Mouse (Mus musculus): ENCODE results near the gene Mfsd5. TPM values are rescaled to one million over a fixed set of nuclear protein-coding genes. Genes with fewer than 3 reads are reported as not detected.

The Mfsd5 gene
- 10 to 100 TPM; 33.9 to 37.3 TPM for total RNA-seq (2021)

GRCm38 (mm10) chr15:102279092-102279782, at the start of gene Mfsd5:
Gene Mfsd5 (plus strand): TSS chr15:102279454.
- DNase-seq = peak; percentile 82 to 85

DNA sequence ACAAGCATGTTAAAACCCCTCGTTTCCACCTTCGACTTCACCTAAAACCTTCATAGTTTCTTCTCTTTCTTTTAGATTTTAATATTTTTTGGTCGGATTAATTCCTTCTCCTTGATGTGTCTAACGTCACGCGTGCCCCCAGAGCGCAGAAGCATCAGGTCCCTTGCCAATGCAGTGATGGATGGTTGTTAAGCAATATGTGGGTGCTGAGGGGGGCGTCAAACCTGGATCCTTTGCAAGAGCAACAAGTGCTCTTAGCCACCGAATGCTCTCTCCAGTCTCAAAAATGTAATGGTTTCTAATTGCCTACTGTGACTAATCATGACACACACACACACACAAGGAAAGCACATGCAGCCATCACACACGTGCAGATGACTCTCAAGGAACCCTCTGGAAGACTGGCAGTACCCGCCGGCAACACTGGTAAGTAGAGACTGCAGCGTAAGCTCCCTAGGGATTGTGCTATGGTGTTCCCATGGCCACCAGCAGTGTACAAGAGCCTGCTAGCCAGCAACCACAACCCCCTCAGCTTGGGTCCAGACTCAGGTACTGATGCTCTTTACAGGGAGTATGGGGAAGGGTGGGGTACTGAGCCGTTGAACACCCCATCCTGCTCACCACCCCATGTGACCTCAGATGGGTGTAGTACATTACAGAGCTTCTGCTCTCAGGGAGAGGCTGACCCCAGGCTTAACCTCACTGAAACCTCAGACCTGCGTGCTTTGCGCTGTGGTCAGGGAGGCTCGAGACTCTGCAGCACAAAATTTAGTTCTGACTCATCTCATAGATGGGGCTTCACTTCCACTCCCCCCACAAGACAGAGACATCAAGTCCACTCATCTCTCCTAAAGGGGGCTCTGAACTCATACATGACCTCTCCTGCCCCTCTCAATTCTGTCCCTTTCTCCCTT, 48.6 kb upstream of the Mfsd5 start:
- DNase-seq = no peak

DNA sequence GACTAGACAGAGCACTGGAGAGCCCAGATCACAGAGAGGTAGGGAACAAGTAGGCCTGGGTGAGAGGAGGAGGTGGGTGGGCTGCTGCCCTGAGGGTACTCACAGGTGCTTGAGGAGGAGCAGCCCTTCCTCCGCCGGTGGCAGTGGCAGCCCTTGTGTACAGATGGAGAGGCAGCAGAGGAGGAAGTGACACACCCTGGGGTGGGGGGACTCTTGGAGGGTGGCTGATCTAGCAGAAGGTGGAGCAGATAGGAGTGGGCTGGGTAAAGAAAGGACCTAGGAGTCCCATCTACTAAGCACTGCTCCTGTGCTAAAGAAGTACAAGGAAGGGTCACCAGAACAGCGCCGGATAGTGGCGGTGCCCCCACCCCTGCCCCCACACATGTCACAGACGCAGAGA, 47.5 kb upstream of the Mfsd5 start, which contains the start of gene Itgb7:
Gene Itgb7 (minus strand): TSS at position 197 of the 400 bp plus-strand sequence.
- DNase-seq = no peak

DNA sequence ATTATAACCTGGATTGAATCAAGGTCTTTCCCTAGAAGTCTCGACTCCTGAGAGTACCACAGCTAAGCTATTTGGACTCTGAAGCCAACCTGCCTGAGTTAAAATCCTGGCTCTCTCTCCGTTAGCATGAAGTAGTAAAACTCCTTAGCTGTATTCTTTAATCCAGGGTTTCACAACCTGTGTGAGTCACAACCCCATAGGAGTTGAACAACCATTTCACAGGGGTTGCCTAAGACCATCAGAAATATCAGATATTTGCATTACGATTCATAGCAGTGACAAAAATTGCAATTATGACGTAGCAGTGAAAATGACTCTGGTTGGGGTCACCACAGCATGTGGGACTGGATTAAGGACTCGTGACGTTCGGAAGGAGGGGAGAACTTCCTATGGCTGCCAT, 46.5 kb upstream of the Mfsd5 start:
- DNase-seq = no peak

GRCm38 (mm10) chr15:102233896-102234295, 45.4 kb upstream of the Mfsd5 start:
- no peak for DNase-seq

- no peak for DNase-seq
These were observed 43.8 kb upstream of the Mfsd5 start for GRCm38 (mm10) chr15:102235371-102236027.

- no peak for DNase-seq
These were observed 40.6 kb upstream of the Mfsd5 start for GRCm38 (mm10) chr15:102238543-102239259.

DNA sequence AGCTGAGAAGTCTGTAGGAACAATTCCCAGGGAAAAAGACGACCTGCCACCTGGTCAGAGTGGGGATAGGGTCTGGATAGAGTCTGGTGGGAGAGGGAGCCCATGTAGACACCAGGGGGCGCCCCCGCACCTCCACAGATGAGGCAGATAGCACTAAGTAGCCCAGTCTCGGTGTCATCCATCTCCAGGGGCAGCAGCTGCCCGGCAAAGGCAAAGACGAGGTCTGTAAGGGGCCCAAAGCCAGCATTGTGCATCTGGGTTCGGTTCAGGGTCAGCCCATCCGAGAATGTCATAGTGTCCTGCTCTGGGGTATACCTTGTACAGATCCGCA, 40.0 kb upstream of the Mfsd5 start:
- DNase-seq = peak; percentile 64 to 65

DNA sequence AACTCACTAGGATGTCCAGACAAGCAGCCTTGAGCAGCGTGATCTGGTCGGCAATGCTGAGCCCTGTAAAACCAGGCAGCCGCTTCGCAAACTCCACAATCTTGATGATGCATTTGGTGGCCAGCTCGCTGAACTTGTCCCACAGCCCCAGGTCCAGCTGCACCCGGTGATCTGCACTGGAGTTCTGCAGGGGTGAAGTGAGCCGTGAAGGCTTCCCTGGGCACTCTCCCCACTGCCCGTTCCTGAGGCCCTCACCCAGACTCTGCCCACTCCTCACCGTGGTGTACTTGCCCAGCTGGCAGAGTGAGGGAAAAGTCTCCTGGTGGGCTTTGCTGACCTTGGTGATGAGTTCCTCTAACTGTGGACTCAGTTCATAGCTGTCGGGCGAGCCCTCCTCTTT, 39.4 kb upstream of the Mfsd5 start:
- DNase-seq = no peak

DNA sequence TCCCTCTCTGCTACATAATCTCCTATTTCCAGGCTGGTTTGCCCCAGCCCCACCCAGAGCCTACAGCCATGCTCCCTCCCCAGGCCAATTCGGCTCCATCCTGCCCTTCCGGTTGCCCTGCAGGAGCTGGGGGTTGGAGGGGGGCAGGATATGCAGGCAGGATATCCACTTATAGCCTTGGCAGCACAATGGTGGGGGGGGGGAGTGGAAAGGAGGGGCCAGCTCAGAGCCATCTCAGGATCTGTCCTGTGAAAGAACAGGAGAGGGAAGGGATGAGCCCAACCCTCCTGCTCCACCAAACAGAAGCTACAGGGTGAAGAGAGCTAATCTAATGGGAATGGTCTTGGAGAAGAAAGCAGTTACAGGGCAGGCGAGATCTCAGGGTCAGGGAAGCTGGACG, 38.6 kb upstream of the Mfsd5 start:
- DNase-seq = no peak

DNA sequence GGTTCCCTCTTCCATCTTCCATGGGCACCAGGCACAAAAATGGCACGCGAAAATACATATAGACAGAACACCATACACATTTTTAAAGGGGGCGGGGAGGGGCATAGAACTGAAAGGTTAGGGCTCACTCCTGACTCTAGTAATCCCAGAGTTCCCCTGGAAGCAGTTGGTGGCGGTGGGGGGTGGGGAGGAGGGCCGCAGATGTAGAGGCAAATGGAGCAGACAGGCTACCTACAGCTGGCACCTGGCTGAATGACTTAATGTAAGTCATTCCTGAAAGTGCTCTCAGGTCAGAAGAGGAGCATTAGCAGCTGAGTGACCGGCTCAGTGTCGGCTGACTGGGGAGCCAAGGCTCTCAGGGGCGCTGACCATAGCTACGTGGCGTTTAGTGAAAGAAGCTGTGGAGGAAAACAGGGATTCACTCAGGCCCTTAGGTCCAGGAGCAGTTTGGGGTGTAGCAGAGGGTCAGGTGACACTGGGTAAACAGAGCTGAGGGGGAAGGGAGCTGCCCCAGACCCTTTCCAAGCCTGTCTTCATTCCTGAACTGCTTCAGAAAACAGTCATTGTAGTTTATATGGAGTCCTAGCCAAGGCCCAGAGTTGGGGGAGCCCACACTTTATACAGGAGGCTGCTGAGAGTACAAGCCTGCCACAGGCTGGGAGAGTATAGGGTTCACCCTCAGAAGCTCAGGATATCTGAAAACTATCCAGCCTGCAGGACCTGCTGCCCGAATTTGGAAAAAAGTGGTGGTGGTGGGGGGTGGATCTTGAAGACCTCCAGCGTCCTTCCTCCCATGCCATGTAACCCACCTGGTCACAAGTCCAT, 36.6 kb upstream of the Mfsd5 start:
- DNase-seq = no peak

DNA sequence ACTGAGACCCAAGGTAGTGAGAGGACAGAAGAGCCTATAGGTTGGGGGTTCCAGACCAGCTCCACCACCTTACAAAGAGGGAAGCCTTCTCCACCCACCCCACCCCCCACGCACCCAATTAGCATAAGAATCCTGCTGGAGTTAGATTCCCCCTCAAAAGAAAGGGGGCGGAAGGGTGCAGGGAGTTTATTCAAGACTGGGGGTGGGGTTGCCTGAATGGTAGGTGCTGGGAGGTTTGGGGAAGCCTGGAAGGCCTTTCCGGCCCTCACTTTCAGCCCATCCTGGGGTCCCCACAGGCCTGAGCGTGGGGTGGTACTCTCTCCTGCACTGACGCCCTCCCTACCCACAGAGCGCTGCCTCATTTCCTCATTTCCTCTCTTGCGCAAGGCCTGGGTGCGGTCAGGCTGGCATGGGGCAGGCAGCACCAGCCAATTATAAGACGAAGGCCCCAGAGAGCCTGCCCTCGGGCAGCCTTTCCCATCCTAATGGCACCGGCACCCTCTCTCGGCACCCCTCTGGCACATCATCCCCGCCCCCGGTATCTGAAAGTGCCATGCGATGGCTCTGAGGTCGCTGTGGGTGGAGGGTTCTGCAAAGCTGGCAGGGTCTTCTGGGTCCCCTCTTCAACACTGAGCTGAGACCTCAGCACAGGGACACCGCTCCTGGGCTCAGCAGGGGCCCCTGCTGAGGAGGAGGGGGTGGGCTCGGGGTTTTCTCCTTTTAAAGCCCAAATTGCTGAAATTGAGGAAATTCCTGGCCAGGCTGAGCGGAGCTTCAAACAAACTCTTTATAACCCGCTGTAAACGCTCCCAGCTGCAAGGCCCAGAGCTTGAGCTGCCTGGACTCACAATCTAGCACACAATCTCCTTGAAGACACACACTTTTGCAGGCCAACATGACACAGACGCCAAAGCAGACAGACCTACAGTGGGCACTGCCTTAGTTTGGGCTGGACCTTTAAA, 35.7 kb upstream of the Mfsd5 start:
- DNase-seq = no peak

GRCm38 (mm10) chr15:102244306-102245191, 34.7 kb upstream of the Mfsd5 start:
- DNase-seq = no peak

DNA sequence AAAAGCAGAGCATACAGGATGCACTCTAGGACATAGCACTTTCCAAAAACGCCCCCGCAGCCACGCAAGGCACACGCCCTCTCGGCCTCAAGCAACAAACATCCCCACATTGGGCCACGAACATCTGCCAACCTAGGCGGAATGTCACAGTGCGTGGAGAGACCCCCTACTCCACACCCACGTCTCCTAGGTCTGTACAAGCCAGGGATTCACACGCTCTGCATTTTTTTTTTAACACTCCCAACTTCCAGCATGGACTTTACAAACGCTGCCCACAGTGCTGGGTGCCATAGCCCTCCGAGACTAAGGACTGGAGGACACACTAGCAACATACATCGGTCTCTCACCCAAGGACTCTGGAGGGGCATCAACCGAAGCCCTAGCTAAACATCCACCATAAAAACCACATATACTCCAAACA, 33.8 kb upstream of the Mfsd5 start:
- no peak for DNase-seq

DNA sequence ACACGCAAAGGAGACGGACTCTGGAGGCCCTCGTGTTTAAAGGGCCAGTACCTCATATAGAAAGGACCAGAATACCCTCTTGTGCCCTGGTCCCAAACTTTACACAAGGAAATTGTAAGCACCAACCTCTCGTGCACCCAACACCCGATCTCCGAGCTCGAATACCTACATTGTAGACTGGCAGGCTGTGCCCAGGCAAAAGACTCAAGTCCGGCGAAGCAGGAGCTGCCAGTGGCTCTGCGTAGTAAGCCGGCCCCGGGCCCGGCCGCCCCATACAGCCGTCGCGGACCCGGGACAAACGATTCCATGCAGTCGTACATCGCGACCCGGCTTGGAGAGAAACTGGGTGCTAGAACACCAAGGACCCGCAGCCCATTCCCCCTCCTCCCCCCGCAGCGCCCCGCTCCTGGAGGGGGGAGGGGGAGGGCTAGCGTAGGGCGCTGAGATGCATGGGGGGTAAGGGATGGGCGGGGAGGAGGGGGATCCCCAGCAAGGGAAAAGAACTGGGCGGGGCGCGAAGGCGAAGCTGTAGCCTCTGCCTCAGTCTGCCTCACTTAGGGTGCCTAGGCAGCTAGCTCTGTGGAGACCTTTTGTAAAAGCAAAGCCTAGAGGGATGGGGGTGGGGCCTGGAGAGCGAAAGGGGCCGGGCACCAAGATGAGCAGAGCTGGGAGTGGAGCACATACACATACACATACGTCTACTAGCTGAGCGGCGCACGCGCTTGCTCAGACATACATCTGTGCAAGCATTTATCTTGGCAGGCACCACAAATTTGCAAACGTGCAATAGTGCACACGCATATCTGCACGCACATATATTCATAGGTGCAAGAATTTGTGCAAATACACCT, 33.1 kb upstream of the Mfsd5 start:
- DNase-seq = peak; percentile 63 to 69

- DNase-seq = peak; percentile 84 to 85
These were observed 32.4 kb upstream of the Mfsd5 start for GRCm38 (mm10) chr15:102246866-102247251.

- DNase-seq = peak; percentile 41 to 42
These were observed 31.8 kb upstream of the Mfsd5 start for GRCm38 (mm10) chr15:102247252-102248130.
